Mouse (Mus musculus) ES-E14 (cell line): ENCODE measurements around the gene Pcsk4.

Experiments used
- MAFK ChIP-seq: IDR thresholded peaks from 2 replicates; pipeline ENCODE4 v1.6.1; 2014; ENCODE audit warnings: mild to moderate bottlenecking, low read depth, low read length, inconsistent platforms; ENCODE audit not compliant: insufficient read depth
- ZNF384 ChIP-seq: IDR thresholded peaks from 2 replicates; pipeline ENCODE4 v1.6.1; 2012; ENCODE audit warnings: low read depth, low read length, inconsistent platforms

GRCm38 (mm10) chr10:80343425-80343895 lies 14.2 kb upstream of the Pcsk4 start:
- no peak for TF ChIP-seq MAFK
- no peak for TF ChIP-seq ZNF384
